Mouse (Mus musculus) testis, adult 10 weeks (tissue): ENCODE results near the gene Lrrc3c. TPM values are rescaled to one million over a fixed set of nuclear protein-coding genes. Genes with fewer than 3 reads are reported as not detected.

Source experiments
- polyA plus RNA-seq: library from polyadenylated mRNA; stranded (reverse); fragments of 350-450 nt; fragmentation: Illumina TruSeq; extraction: RNeasy Lipid Tissue Mini Kit (QIAGEN cat#74804); gene quantifications from one replicate; pipeline ENCODE4 v1.2.3, GENCODE M21; 2014; ENCODE audit warnings: low read depth, low replicate concordance

Gene Lrrc3c
- polyA plus RNA-seq = not detected

DNA sequence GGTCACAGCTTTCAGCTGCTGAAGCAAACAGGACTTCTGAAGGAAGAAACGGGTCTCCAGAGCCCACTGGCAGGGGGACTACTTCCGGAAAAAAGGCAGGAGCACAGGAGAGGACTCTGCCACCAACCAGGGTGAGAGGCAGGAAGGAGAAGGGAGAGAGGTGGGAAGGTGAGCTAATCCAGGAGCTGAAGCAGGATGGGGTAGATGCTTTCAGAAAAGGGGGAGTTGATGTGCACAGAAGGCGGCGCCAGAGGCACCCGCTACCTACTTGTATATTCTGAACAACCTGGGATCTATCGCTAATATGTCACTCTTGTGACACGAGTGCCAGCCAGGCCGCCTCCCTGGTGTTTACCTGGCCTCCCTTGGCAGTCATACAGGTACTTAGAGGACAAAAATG, at the start of gene Lrrc3c:
Lrrc3c (plus strand) TSS at position 301 of the 400 bp plus-strand sequence.

GRCm38 (mm10) chr11:98550975-98551828, 46.9 kb upstream of the Lrrc3c start, which contains the start of gene Zpbp2:
Zpbp2 (plus strand) TSS chr11:98551097.

DNA sequence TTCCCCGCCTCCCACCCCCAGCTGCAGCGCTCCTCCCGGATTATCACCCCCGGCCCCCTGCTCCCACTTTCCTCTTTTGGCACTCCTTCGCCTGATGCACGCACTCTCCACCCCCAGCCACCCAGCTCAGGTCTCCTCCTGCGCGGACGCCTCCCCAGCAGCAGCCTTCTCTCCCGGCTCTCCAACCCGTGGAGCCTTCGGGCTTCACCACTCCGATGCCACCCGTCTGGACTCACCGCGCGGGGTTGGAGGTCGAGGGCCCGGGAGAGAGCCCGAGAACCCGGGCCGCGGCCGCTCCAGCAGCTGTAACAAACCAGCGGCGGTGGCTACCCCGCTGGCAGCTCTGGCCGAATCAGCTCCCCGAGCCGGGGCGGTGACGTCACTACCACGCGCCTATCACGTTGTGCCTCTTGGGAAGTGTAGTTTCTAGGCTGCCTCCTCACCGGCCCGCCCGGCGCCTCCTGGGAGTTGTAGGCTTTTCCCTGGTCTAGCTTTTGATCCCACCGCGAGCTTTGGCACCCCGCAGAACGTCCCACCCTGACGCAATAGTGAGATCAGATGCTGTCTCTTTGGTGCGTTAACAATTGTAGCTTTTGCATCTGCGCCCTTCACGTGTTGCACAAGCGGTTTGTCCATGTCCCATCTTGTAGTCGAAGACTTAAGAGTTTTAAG, 11.1 kb upstream of the Lrrc3c start, which contains the start of gene Ormdl3:
Ormdl3 (minus strand) TSS at position 477 of the 672 bp plus-strand sequence.

GRCm38 (mm10) chr11:98625611-98626410, 27.7 kb downstream of the Lrrc3c start, which contains the start of the genes Gm12355 and Gsdma3:
Gm12355 (minus strand) TSS chr11:98625661.
Gsdma3 (plus strand) TSS chr11:98626360.

GRCm38 (mm10) chr11:98646459-98646858, 48.4 kb downstream of the Lrrc3c start, which contains the start of gene Gsdma2:
Gsdma2 (plus strand) TSS chr11:98646759.

Other genes with a start within 250 kb of the Lrrc3c start
- gene Ppp1r1b, start 249.9 kb upstream of the Lrrc3c start, polyA plus RNA-seq = 0.18 TPM
- gene Stard3, start 239.9 kb upstream of the Lrrc3c start, polyA plus RNA-seq = 0.36 TPM
- gene Tcap, start 214.5 kb upstream of the Lrrc3c start, polyA plus RNA-seq = not detected
- not detected for gene Pnmt, start 211.8 kb upstream of the Lrrc3c start, polyA plus RNA-seq
- 0.20 TPM for gene Pgap3, start 197.8 kb upstream of the Lrrc3c start, polyA plus RNA-seq
- gene Erbb2, start 185.8 kb upstream of the Lrrc3c start, polyA plus RNA-seq = 0.07 TPM
- gene Mien1, start 159.3 kb upstream of the Lrrc3c start, polyA plus RNA-seq = 40.6 TPM
- gene Grb7, start 151.9 kb upstream of the Lrrc3c start, polyA plus RNA-seq = 0.24 TPM
- 0.18 TPM for gene Ikzf3, start 52.3 kb upstream of the Lrrc3c start, polyA plus RNA-seq
- 608 TPM for gene Zpbp2, start 47.2 kb upstream of the Lrrc3c start, polyA plus RNA-seq
- 10.1 TPM for gene Ormdl3, start 10.9 kb upstream of the Lrrc3c start, polyA plus RNA-seq
- gene Gm12355, start 27.4 kb downstream of the Lrrc3c start, polyA plus RNA-seq = 0.56 TPM
- gene Gsdma3, start 28.1 kb downstream of the Lrrc3c start, polyA plus RNA-seq = not detected
- not detected for gene Gsdma2, start 48.5 kb downstream of the Lrrc3c start, polyA plus RNA-seq
- 1.6 TPM for gene Gsdma, start 66.1 kb downstream of the Lrrc3c start, polyA plus RNA-seq
- gene Psmd3, start 84.3 kb downstream of the Lrrc3c start, polyA plus RNA-seq = 11.0 TPM
- 0.20 TPM for gene Csf3, start 103.0 kb downstream of the Lrrc3c start, polyA plus RNA-seq
- gene Med24, start 131.1 kb downstream of the Lrrc3c start, polyA plus RNA-seq = 28.3 TPM
- gene Thra, start 142.3 kb downstream of the Lrrc3c start, polyA plus RNA-seq = 2.9 TPM
- gene Nr1d1, start 177.0 kb downstream of the Lrrc3c start, polyA plus RNA-seq = 0.81 TPM
- 270 TPM for gene Msl1, start 197.2 kb downstream of the Lrrc3c start, polyA plus RNA-seq
- gene Casc3, start 206.6 kb downstream of the Lrrc3c start, polyA plus RNA-seq = 18.6 TPM
- gene Rapgefl1, start 238.5 kb downstream of the Lrrc3c start, polyA plus RNA-seq = 0.34 TPM